Mouse (Mus musculus) cerebellum, adult 2 months (tissue): ENCODE measurements around the gene Naa25. TPM values are rescaled to one million over a fixed set of nuclear protein-coding genes. Genes with fewer than 3 reads are reported as not detected.

Experiments
- DNase-seq, 2 experiments: peaks; one replicate each; pipeline ENCODE4 v3.0.0; 2021
- H3K27ac ChIP-seq: fragments of 200-500 bp; 2 replicates; pipeline ENCODE4 v1.5.1; 2012; ENCODE audit warnings: low read length, control low read depth, inconsistent platforms; ENCODE audit not compliant: insufficient read depth
- H3K27me3 ChIP-seq: fragments of 200-500 bp; 2 replicates; pipeline ENCODE4 v1.6.1; 2012; ENCODE audit warnings: inconsistent platforms, mild to moderate bottlenecking, low read length, moderate library complexity; ENCODE audit not compliant: control insufficient read depth, insufficient read depth
- H3K4me1 ChIP-seq: fragments of 200-500 bp; 2 replicates; pipeline ENCODE4 v1.6.1; 2011; ENCODE audit warnings: low read length; ENCODE audit not compliant: control insufficient read depth, insufficient read depth
- H3K4me3 ChIP-seq: fragments of 200-500 bp; replicated peaks from 2 replicates; pipeline ENCODE3; 2011; ENCODE audit warnings: mild to moderate bottlenecking, low read depth, low read length, control low read depth; ENCODE audit not compliant: insufficient read depth
- CTCF ChIP-seq: fragments of 200-500 bp; IDR thresholded peaks from 2 replicates; pipeline ENCODE4 v1.5.1; 2011; ENCODE audit warnings: low read depth, mild to moderate bottlenecking, control low read depth, low read length, moderate library complexity, borderline replicate concordance; ENCODE audit not compliant: insufficient read depth
- POLR2A ChIP-seq: fragments of 200-500 bp; IDR thresholded peaks from 2 replicates; pipeline ENCODE4 v1.6.1; 2011; ENCODE audit warnings: low read length, control low read depth, borderline replicate concordance; ENCODE audit not compliant: insufficient read depth
- WGBS: fragments of 180-500 bp; shearing (Covaris S2); methylation state at CpG from one replicate; pipeline ENCODE4 v1.1.7; 2018; 5-methylcytosine and 5-hydroxymethylcytosine counted together
- polyA plus RNA-seq: library from polyadenylated mRNA; depleted of rRNA; stranded (reverse); fragments of >200 nt; gene quantifications from 2 replicates; pipeline ENCODE4 v1.2.3, GENCODE M21; 2012

The Naa25 gene
- polyA plus RNA-seq, 1 experiment: 19.6 TPM

DNA sequence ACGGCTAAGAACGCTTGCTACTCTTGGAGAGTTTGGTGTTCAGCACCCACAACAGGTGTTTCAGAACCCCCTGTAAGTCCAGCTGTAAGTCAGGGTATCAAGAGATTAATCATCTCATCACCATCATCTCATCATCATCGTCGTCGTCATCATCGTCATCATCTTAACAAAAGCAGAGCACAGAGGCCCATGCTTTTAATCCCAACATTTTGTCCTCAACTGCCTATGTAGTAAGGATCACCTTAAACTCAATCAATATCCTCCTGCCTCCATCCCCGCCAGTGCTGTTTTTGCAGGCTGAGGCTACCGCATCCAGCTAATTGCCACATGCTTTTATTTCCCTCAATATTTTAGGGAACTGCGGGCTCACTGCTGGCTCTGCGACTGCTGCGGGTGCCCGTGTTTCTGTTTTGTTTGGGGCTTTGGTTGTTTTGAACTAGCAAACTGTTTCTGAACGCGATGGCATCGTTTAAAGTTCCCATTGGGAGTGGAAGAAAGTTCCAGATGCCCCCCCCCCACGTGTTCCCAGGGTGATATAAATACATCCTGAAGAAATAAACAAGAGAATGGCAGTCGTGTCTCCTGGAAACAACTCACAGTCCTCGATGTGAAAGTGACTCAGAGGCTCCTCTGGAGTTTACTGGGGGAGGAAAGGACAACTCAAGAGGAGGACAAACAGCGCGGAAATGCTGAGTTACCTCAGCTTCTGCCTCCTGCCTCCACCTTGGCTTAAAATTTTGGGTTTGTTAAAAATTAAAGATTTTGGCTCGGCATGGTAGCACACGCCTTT is 11.4 kb upstream of the Naa25 start:
- H3K27ac ChIP-seq: no peak overlapping the region
- no peak for DNase-seq
- 35% methylated on average over 22 of the region's 22 CpGs for WGBS
- no peak for TF ChIP-seq CTCF
- TF ChIP-seq POLR2A: no peak
- peak overlapping the region; percentile 88 for H3K4me3 ChIP-seq
- H3K4me1 ChIP-seq: peaks cover 16% of the 10 kb centered on the region
- no peaks in the 10 kb centered on the region for H3K27me3 ChIP-seq

DNA sequence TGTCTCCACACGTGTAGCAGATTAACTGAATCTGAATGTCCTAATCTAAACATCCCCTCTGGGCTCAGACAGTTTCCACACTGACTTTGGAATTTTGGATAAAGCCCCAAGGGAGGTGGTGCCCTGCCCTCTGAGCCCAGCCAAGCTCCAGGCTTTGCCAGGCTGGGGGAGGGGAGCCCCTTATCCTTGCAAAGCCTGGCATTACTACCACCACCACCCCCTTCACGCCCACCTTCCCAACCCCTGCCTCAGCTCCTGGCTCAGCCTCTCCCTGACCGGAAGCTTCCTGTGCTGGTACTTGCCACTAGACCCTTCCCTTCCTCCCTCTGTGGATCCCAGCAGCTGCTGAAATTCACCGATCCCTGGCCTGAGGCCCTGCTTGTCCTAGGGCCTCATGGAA is 10.6 kb upstream of the Naa25 start:
- 63% methylated on average over 4 of the region's 4 CpGs for WGBS
- Histone ChIP-seq H3K27me3 (no peaks in the 10 kb centered on the region), H3K4me1 (peaks cover 16% of the 10 kb centered on the region; the same call in 1 of the 2 replicates), H3K27ac (no peak overlapping the region), H3K4me3 (no peak overlapping the region)
- DNase-seq: no peak
- no peak for TF ChIP-seq POLR2A
- TF ChIP-seq CTCF: no peak

DNA sequence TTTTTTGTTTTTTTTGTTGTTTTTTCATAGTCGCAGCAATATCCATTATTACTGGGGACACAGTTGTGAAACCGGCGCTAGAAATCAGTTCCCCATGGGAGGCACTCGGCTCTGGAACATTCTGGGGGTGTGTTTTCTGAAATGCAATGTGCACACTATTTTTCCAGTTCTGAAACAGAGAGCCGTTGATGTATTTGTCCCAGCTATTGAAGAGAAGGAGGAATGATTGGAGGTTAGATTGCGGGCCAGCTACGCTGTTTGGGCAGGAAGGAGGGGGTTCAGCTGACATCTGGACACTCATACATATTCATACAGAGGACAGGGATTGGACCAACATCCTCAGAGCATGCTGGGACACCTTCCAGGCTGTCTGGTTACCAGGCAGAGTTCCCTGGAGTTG is 8.6 kb upstream of the Naa25 start:
- DNase-seq: no peak
- TF ChIP-seq CTCF (no peak), POLR2A (no peak)
- Histone ChIP-seq H3K4me3 (no peak overlapping the region), H3K27me3 (no peaks in the 10 kb centered on the region), H3K27ac (no peak overlapping the region), H3K4me1 (no peaks in the 10 kb centered on the region; the same call in 1 of the 2 replicates)
- 43% methylated on average over 7 of the region's 7 CpGs for WGBS

DNA sequence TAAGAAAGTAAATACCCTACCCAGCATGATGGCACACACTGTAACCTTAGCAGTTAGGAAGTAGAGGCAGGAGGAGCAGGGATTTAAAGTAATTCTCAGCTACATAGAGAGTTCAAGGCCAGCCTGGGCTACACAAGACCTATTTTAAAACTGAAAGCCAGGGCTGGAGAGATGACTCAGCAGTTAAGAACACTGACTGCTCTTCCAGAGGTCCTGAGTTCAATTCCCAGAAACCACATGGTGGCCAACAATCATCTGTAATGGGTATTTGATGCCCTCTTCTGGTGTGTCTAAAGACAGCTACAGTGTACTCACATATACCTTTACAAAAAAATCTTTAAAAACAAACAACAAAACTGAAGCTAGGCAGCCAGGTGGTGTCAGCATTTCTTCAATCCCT is 8.0 kb upstream of the Naa25 start:
- no peak for DNase-seq
- no peaks in the 10 kb centered on the region for H3K4me1 ChIP-seq
- H3K4me3 ChIP-seq: no peak overlapping the region
- TF ChIP-seq POLR2A (no peak), CTCF (no peak)
- H3K27ac ChIP-seq: no peak overlapping the region
- no peaks in the 10 kb centered on the region for H3K27me3 ChIP-seq

DNA sequence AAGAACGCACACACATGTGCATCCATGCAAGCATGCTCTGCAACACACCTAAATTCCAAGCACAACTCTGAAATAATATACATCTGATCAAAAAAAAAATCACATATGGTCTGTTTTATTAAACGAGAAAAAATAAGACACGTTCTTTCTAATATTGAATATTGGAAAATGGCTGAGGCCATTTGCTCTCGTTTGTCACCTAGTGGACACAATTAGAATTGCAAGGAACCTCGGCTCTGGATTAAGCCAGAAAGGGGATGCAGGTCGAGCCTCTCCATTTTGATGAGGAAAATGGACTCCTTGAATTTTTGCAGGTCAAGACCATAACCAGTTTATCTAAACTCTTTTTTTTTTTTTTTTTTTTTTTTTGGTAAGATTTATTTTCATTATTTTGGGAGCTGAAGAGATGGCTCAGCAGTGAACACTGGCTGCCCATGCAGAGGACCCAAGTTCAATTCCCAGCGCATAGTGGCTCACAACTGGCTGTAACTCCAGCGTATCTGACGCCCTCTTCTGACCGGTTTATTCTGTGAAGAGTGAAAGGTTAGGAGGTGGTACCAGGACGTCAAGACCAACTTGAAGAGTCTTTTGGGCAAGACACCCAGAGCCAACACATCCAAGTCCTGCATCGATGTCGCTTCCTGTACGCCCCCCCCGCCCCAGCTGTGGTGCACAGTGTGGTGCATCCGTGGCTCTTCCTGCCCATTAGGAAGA is 4.9 kb upstream of the Naa25 start:
- TF ChIP-seq CTCF (peak; percentile 50; the same call in 1 of the 2 replicates), POLR2A (no peak)
- DNase-seq: peak; percentile 51 to 60
- WGBS: 50% methylated on average over 16 of the region's 16 CpGs
- H3K4me1 ChIP-seq: no peaks in the 10 kb centered on the region
- H3K4me3 ChIP-seq: no peak overlapping the region
- H3K27ac ChIP-seq: no peak overlapping the region
- H3K27me3 ChIP-seq: no peaks in the 10 kb centered on the region

DNA sequence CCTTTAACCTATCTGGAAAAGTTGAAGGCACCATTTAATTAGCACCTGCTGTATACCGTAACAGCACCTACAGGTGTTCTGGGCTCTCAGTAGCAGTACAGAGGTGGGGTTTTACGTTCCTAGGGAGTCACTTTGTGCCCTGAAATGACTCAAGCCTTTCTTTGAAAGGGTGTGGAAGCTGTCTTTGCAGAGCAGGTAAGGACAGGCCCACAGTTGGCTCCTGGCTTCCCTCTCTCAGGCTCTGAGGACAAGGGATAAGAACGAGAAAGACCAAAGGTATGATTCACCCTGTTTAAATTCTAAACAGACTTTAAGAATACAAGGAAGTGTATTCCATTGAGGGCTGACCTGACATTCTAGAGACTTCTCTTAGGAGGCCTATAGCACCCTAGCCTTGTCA is 4.3 kb upstream of the Naa25 start:
- H3K27ac ChIP-seq: no peak overlapping the region
- H3K4me1 ChIP-seq: no peaks in the 10 kb centered on the region
- 77% methylated on average over 3 of the region's 3 CpGs for WGBS
- no peak for DNase-seq
- H3K27me3 ChIP-seq: no peaks in the 10 kb centered on the region
- TF ChIP-seq CTCF: no peak
- no peak for TF ChIP-seq POLR2A
- no peak overlapping the region for H3K4me3 ChIP-seq

DNA sequence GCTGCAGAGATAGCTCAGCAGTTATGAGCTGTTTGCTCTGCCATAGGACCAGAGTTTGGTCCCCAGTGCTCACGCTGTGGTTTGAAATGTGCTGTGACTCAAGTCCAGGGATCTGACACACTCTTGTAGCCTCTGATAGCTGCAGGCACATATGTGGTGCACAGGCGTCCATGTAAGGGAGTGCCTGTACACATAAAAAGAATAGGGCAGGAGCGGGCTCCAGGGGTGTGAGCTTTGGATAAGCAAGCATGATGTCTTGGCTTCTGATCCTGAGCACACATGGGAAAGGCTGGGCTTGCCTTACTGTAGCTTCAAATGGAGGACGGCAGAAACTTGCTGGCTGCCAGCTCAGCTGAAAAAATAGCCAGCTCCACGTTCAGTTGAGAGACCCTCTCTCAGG is 2.1 kb upstream of the Naa25 start:
- Histone ChIP-seq H3K4me3 (no peak overlapping the region), H3K27me3 (no peaks in the 10 kb centered on the region), H3K27ac (no peak overlapping the region), H3K4me1 (no peaks in the 10 kb centered on the region; the same call in 1 of the 2 replicates)
- TF ChIP-seq POLR2A (no peak), CTCF (no peak)
- WGBS: 80% methylated on average over 5 of the region's 5 CpGs
- DNase-seq: no peak
